Comparison of ENCODE assay signal across 24 mouse cellular contexts in the genomic region with DNA sequence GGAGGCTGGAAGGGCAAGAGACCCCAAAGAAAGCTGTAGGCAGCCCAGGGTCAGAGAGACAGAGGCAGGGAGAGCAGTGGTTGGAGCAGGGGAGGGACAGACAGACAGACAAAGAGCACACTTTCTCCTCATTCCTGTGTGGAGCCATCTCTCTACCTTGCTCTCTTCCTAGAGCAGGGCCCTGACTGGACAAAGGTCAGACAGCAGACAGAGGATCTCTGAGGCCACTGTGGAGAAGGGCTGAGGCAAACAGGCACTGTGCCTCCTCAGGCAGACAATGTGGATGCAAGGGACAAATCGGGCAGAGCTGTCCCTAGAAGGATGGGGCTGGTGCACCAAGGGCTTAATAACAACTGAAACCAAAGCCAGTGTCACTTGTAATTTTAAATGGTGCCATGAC. TPM values are rescaled to one million over a fixed set of nuclear protein-coding genes. Genes with fewer than 3 reads are reported as not detected.
"Had no signal": no experiment of that assay in that cellular context is flagged by ENCODE, and none has a peak within 500 bp of the region (broad histone marks: within the 10 kb centered on the region; RNA-seq: fewer than 3 reads in every experiment).

No protein-coding gene starts in this region.

- H3K4me3 ChIP-seq: limb, embryonic 10.5 days; limb, embryonic 13.5 days; liver, embryonic 12.5 days; liver, embryonic 15.5 days; lung, embryonic 15.5 days; megakaryocyte, embryonic 14.5 days; neural tube, embryonic 12.5 days; neural tube, embryonic 15.5 days; stomach, embryonic 15.5 days had no signal

- H3K36me3 ChIP-seq: limb, embryonic 10.5 days; limb, embryonic 13.5 days; liver, embryonic 12.5 days; liver, embryonic 15.5 days; lung, embryonic 15.5 days; neural tube, embryonic 12.5 days; neural tube, embryonic 15.5 days; stomach, embryonic 15.5 days had no signal

- H3K27ac ChIP-seq: hindbrain, postnatal 0 days; limb, embryonic 10.5 days; limb, embryonic 13.5 days; liver, embryonic 12.5 days; liver, embryonic 15.5 days; lung, embryonic 15.5 days; neural tube, embryonic 12.5 days; neural tube, embryonic 15.5 days; stomach, embryonic 15.5 days had no signal

- ATAC-seq: hindbrain, postnatal 0 days; inflammation-experienced regulatory T-cells, adult 6 months; liver, embryonic 12.5 days had no signal

- H3K9me3 ChIP-seq: limb, embryonic 10.5 days; limb, embryonic 13.5 days; liver, embryonic 12.5 days; liver, embryonic 15.5 days; lung, embryonic 15.5 days; megakaryocyte, embryonic 14.5 days; neural tube, embryonic 12.5 days; neural tube, embryonic 15.5 days; stomach, embryonic 15.5 days had no signal

- H3K4me1 ChIP-seq: liver, embryonic 12.5 days; liver, embryonic 15.5 days; lung, embryonic 15.5 days; stomach, embryonic 15.5 days had no signal

- H3K9ac ChIP-seq: limb, embryonic 13.5 days; liver, embryonic 12.5 days; liver, embryonic 15.5 days; lung, embryonic 15.5 days; neural tube, embryonic 12.5 days; neural tube, embryonic 15.5 days; stomach, embryonic 15.5 days had no signal

- H3K4me2 ChIP-seq: limb, embryonic 13.5 days; liver, embryonic 12.5 days; liver, embryonic 15.5 days; lung, embryonic 15.5 days; midbrain, embryonic 11.5 days; neural tube, embryonic 12.5 days; neural tube, embryonic 15.5 days; stomach, embryonic 15.5 days had no signal

- DNase-seq: kidney, postnatal 4 days; layer of hippocampus, adult 9-11 months; liver; lung, adult 18-20 months; lung, postnatal 10 days; lung, postnatal 36 days; midbrain, embryonic 14.5 days; retina, postnatal 1 day; right cerebral cortex, postnatal 25 days; spleen, adult 18-20 months; thymus, postnatal 25 days had no signal

RNA-seq across cellular contexts. Expression of a gene that starts 6.9 kb away (rescaled TPM):
- polyA plus RNA-seq: liver, embryonic 12.5 days; liver, embryonic 15.5 days; lung, embryonic 15.5 days had no signal

RNA-seq across cellular contexts. Expression of a gene that starts 28.5 kb away (rescaled TPM):
- polyA plus RNA-seq: kidney, embryonic 16.5 days; neural tube, embryonic 15.5 days had no signal

RNA-seq across cellular contexts. Expression of a gene that starts 48.2 kb away (rescaled TPM):
- polyA plus RNA-seq: inflammation-experienced regulatory T-cells, adult 6 months; liver, embryonic 15.5 days had no signal
